Mouse (Mus musculus): ENCODE data around the gene Cnot8.

GRCm38 (mm10) chr11:58102146-58102545 lies 1.8 kb upstream of the Cnot8 start:
- TF ChIP-seq POLR2A (IDR thresholded peaks at IDR 0.05; ENCODE audit: low read depth, low read length) = no peak
- TF ChIP-seq CTCF (IDR thresholded peaks at IDR 0.05; ENCODE audit: borderline replicate concordance, insufficient read depth, low read length) = no peak
